Mouse (Mus musculus) erythroblast, adult 5-6 weeks (primary cell): Measurements from ENCODE around the gene Ddx23. TPM values are rescaled to one million over a fixed set of nuclear protein-coding genes. Genes with fewer than 3 reads are reported as not detected.

ENCODE experiments used
- ATAC-seq: replicated peaks from 2 replicates; pipeline ENCODE4 v1.8.0; 2016; ENCODE audit warnings: moderate number of reproducible peaks, mild to moderate bottlenecking, moderate TSS enrichment, inconsistent platforms; ENCODE audit not compliant: poor library complexity, low FRiP score, severe bottlenecking
- total RNA-seq, 2 experiments: library from RNA; stranded (forward) in 1 of 2; stranded (reverse) in 1 of 2; fragments of 150-400 nt in 1 of 2; fragments of 200-764, 138-1000 nt in 1 of 2; gene quantifications; 2 replicates each; pipeline versions ENCODE4 v1.2.3 to v1.2.4; 2015 to 2017; ENCODE audit warnings: low replicate concordance in 2 of 2

The Ddx23 gene
- total RNA-seq (2015; ENCODE audit: low replicate concordance) (9.4 and 10.4 TPM in 2 replicates), total RNA-seq (2017; ENCODE audit: low replicate concordance) (32.3 and 40.2 TPM in 2 replicates)

- peak; percentile 95 for ATAC-seq
These were observed at the start of gene Ddx23 for GRCm38 (mm10) chr15:98662567-98663545. Ddx23 (minus strand) TSS chr15:98662894.

- peak; percentile 53; the same call in 1 of the 2 replicates for ATAC-seq
These were observed 47.7 kb upstream of the Ddx23 start for GRCm38 (mm10) chr15:98710442-98710841.

- no peak for ATAC-seq
These were observed 45.2 kb upstream of the Ddx23 start, which contains the start of gene Ccdc65 for GRCm38 (mm10) chr15:98707766-98708372. Ccdc65 (plus strand) TSS chr15:98708207.

- no peak for ATAC-seq
These were observed 41.6 kb upstream of the Ddx23 start for GRCm38 (mm10) chr15:98704312-98704711.

- peak; percentile 88 for ATAC-seq
These were observed 36.8 kb upstream of the Ddx23 start for GRCm38 (mm10) chr15:98699190-98700105.

- ATAC-seq = no peak
These were observed 33.5 kb upstream of the Ddx23 start for GRCm38 (mm10) chr15:98696216-98696615.

- ATAC-seq = no peak
These were observed 33.0 kb upstream of the Ddx23 start for GRCm38 (mm10) chr15:98695726-98696125.

GRCm38 (mm10) chr15:98692171-98692715 lies 29.5 kb upstream of the Ddx23 start:
- no peak for ATAC-seq

- ATAC-seq = no peak
These were observed 28.9 kb upstream of the Ddx23 start for GRCm38 (mm10) chr15:98691486-98692147.

- ATAC-seq = no peak
These were observed 27.0 kb upstream of the Ddx23 start for GRCm38 (mm10) chr15:98689682-98690081.

GRCm38 (mm10) chr15:98685926-98686325 lies 23.2 kb upstream of the Ddx23 start:
- ATAC-seq = no peak

- no peak for ATAC-seq
These were observed 21.1 kb upstream of the Ddx23 start for GRCm38 (mm10) chr15:98683746-98684145.

- ATAC-seq = no peak
These were observed 20.5 kb upstream of the Ddx23 start for GRCm38 (mm10) chr15:98683177-98683576.

- ATAC-seq = no peak
These were observed 18.9 kb upstream of the Ddx23 start for GRCm38 (mm10) chr15:98681633-98682032.

- ATAC-seq = no peak
These were observed 18.0 kb upstream of the Ddx23 start for GRCm38 (mm10) chr15:98680660-98681059.

- ATAC-seq = no peak
These were observed 15.3 kb upstream of the Ddx23 start for GRCm38 (mm10) chr15:98677977-98678376.

GRCm38 (mm10) chr15:98676940-98677728 lies 14.4 kb upstream of the Ddx23 start, which contains the start of gene Rnd1:
Rnd1 (minus strand) TSS chr15:98677461.
- ATAC-seq = peak; percentile 62

- ATAC-seq = no peak
These were observed 13.8 kb upstream of the Ddx23 start for GRCm38 (mm10) chr15:98676471-98676870.
